35 mouse cellular contexts compared by ENCODE assay signal in the genomic region with DNA sequence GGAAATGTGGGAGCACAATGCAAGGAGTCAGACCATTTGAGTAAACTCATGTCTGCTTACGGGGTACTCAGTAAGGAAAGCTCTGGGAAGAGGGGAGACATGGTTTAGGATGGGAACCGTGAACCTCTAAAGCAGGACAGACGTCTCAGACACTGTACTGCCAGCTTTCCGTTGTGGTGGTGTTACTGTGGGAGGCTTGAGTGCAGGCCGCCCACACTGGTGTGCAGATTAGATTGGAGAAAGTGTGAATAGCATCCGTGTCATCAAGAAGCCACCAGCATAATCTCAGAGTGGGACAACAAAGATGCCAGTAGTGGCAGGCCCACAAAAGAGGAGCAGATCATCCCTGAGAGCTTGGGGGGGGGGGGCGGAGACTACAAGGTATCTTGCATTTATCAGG. TPM values are rescaled to one million over a fixed set of nuclear protein-coding genes. Genes with fewer than 3 reads are reported as not detected.
DNase-seq lines count a peak whose midpoint lies in the region; ATAC-seq lines count a peak whose summit lies in the region.
"Had no signal": no experiment of that assay in that cellular context is flagged by ENCODE, and none has a peak within 500 bp of the region (broad histone marks: within the 10 kb centered on the region; RNA-seq: fewer than 3 reads in every experiment).

No protein-coding gene starts in this region.

- DNase-seq in heart, adult 11 months, result peak; percentile 49
- no peak for DNase-seq in heart, adult 8-10 months (ENCODE audit: low spot score)
- DNase-seq in CD4-positive, CD25-positive, alpha-beta regulatory T cell, adult 2 months (ENCODE audit: low read depth, low spot score), result peak; percentile 50
- DNase-seq in left cerebral cortex, adult 11 months (ENCODE audit: low spot score), result no peak
- no peak for DNase-seq in spleen, adult 12 weeks (ENCODE audit: low spot score)
- DNase-seq: adrenal gland, postnatal 10 days; cerebellum, adult 11 months; cerebellum, adult 2 months; cerebellum, adult 9-11 months; cerebellum, postnatal 25 days; gastrocnemius, adult 2 months; gastrocnemius, postnatal 14 days; heart, adult 18-20 months; heart, postnatal 14 days; heart, postnatal 4 days; kidney, adult 11 months had no signal

- peak; percentile 25 for ATAC-seq in activated CD4-positive, CD25-positive, alpha-beta regulatory T cell, adult 4 months
- ATAC-seq: forebrain, embryonic 15.5 days; hindbrain, postnatal 0 days; intestine, embryonic 15.5 days had no signal

RNA-seq across cellular contexts. Expression of a gene that starts 32.2 kb away (rescaled TPM):
- not detected for total RNA-seq in heart, adult 8-10 months (2022)
- polyA plus RNA-seq in activated CD4-positive, CD25-positive, alpha-beta regulatory T cell, adult 4 months (2017; shearing (Covaris generic)), result not detected
- total RNA-seq: adrenal gland, adult 18-20 months; adrenal gland, postnatal 4 days; common myeloid progenitor, adult 5-6 weeks; gastrocnemius, adult 2 months; gastrocnemius, postnatal 14 days; gastrocnemius, postnatal 4 days; heart, adult 18-20 months; heart, postnatal 14 days; heart, postnatal 4 days; hindbrain, postnatal 0 days; MEL had no signal
- polyA plus RNA-seq: C2C12; embryonic facial prominence, embryonic 12.5 days; embryonic facial prominence, embryonic 15.5 days; erythroblast, embryonic 14.5 days; forebrain, embryonic 12.5 days; forebrain, embryonic 15.5 days; heart, embryonic 10.5 days; heart, embryonic 13.5 days; heart, embryonic 16.5 days; hindbrain, embryonic 11.5 days; hindbrain, embryonic 14.5 days; hindbrain, postnatal 0 days; intestine, embryonic 15.5 days had no signal

RNA-seq across cellular contexts. Expression of a gene that starts 37.2 kb away (rescaled TPM):
- 1 to 10 TPM in 3 of 4 experiments, under 1 TPM in 1; 0.87 to 1.7 (median 1.1) TPM for total RNA-seq in heart, adult 8-10 months (2022)
- 100 to 1,000 TPM; 104 to 118 TPM for polyA plus RNA-seq in activated CD4-positive, CD25-positive, alpha-beta regulatory T cell, adult 4 months (2017; shearing (Covaris generic))

Comparison
In these comparisons a context has a peak if more than half of its experiments do, and no peak if none do; other contexts are left out.
1. DNase-seq: peak in heart, adult 11 months (single experiment) and CD4-positive, CD25-positive, alpha-beta regulatory T cell, adult 2 months (single experiment); none in heart, adult 8-10 months (single experiment), left cerebral cortex, adult 11 months (single experiment) and spleen, adult 12 weeks (single experiment).